Mouse (Mus musculus): Measurements from ENCODE around the gene Trpv2. TPM values are rescaled to one million over a fixed set of nuclear protein-coding genes. Genes with fewer than 3 reads are reported as not detected.

Trpv2 gene
- total and polyA plus RNA-seq, 3 experiments, result 39.2 to 58.7 (median 46.2) TPM

DNA sequence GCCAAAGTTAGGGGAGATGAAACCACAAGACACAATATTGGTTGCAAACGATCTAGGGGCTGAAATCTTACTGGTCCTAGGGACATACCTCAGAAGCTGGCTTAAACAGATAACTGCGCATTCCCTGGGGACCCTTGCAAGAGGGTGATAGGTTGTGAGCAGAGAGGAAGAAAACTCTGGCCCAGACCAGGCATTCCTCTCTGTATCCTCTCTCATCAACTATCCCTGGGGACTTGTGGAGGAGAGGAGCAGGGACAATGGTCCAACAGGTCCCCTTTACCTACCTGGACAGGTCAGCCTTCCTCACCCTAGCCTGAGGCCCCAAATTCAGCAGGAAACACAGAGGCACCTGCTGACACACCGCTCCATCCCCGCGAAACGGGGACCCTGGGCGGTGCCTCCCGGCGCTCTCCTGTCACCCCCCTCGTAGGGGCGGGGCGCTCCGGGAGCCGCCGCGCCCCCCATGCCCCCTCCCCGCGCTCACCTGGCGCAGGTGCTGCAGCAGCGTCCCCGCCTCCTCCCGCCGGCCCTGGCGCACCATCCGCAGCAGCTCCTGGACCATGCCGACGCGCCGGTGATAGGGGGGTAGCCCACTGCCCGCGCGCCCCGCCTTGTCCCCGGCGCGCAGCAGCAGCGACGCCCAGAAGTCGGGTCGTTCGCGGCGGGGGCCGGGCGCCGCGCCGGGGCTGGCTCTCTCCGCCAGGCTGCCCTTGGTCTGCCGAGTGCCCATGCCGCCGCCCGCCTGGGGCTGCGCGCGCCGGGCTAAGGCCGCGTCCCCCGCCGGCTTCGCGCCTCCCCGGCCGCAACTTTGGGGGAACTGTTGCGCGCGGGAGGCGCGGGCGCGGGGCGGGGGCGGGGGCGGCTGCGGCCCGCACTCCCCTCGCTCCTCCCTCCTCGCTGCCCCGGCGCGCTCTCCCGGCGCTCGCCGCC lies 73.6 kb downstream of the Trpv2 start, which contains the start of gene Lrrc75a:
Gene Lrrc75a (minus strand): TSS at position 863 of the 930 bp plus-strand sequence.
- peak within 1 kb of the TSS; percentile 61 for H3K9ac ChIP-seq (ENCODE audit: insufficient read depth, low read depth)
- DNase-seq (ENCODE audit: extremely low read depth), result peak; percentile 51
- in situ Hi-C loops (cut with MboI; ENCODE audit: low pct_ligation_motif_present, low pct_unique_long_range_greater_than_20kb, low sequenced_read_pairs), result loop anchor here (5.0 kb wide), 1 partner anchor 36 kb away; no protein-coding TSS in a partner anchor
- H3K4me3 ChIP-seq (replicated peaks in 1 of 3; ENCODE audit: low read depth in 2 of 3, low read length in 2 of 3, poor library complexity in 1 of 3), result peak within 1 kb of the TSS; percentile 71 to 93 (median 74)
- H3K4me1 ChIP-seq (ENCODE audit: control insufficient read depth in 1 of 2, insufficient read depth in 2 of 2), result peaks cover 41 to 78% of the 10 kb centered on the region in 2 experiments
- H3K27ac ChIP-seq (ENCODE audit: insufficient read depth, low read depth), result peak within 1 kb of the TSS; percentile 70
- peak within 1 kb of the TSS; percentile 84 for H3K4me2 ChIP-seq (ENCODE audit: insufficient read depth, low read depth, poor library complexity, severe bottlenecking)
- peaks cover 12 to 26% of the 10 kb centered on the region in 2 experiments for H3K36me3 ChIP-seq (replicated peaks in 1 of 2; ENCODE audit: control insufficient read depth in 1 of 2, insufficient read depth in 1 of 2, low read length in 1 of 2)
- no peaks in the 10 kb centered on the region for H3K9me3 ChIP-seq (replicated peaks; ENCODE audit: low read length)
- H3K27me3 ChIP-seq (replicated peaks), result no peaks in the 10 kb centered on the region
- dilution Hi-C loops (cut with MboI; ENCODE audit: extremely low pct_ligation_motif_present, extremely low pct_unique_long_range_greater_than_20kb, low sequenced_read_pairs), result no loop called here
- TF ChIP-seq E2F4 (IDR thresholded peaks at IDR 0.05; ENCODE audit: insufficient replicate concordance, low read depth, low read length), result no peak
- TF ChIP-seq ZC3H11A (IDR thresholded peaks at IDR 0.05; ENCODE audit: low read depth, low read length), result no peak
- no peak for TF ChIP-seq JUND (conservative IDR thresholded peaks at IDR 0.05; ENCODE audit: low read depth, low read length)
- TF ChIP-seq SMC3 (IDR thresholded peaks at IDR 0.05; ENCODE audit: low read depth, low read length), result no peak
- TF ChIP-seq RCOR1 (conservative IDR thresholded peaks at IDR 0.05; ENCODE audit: low read depth, low read length), result no peak; the same call in 1 of the 2 replicates
- TF ChIP-seq ETS1 (conservative IDR thresholded peaks at IDR 0.05; ENCODE audit: low read depth, low read length), result no peak
- TF ChIP-seq IRF4 (IDR thresholded peaks at IDR 0.05; ENCODE audit: low read depth, low read length), result 0 out of 2 replicates have a peak, but pooled peaks have one; percentile 30
- TF ChIP-seq ZMIZ1 (IDR thresholded peaks at IDR 0.05; ENCODE audit: low read depth, low read length), result no peak
- no peak for TF ChIP-seq USF1 (IDR thresholded peaks at IDR 0.05; ENCODE audit: low read depth, low read length)
- TF ChIP-seq UBTF (IDR thresholded peaks at IDR 0.05; ENCODE audit: low read depth, low read length), result no peak
- TF ChIP-seq SIN3A (IDR thresholded peaks at IDR 0.05; ENCODE audit: low read length), result peak; percentile 78
- no peak for TF ChIP-seq ELF1 (IDR thresholded peaks at IDR 0.05; ENCODE audit: low read depth, low read length)
- no peak for TF ChIP-seq GABPA (IDR thresholded peaks at IDR 0.05; ENCODE audit: insufficient replicate concordance, low read depth, low read length)
- TF ChIP-seq EP300 (IDR thresholded peaks at IDR 0.05; ENCODE audit: low read length), result no peak
- no peak for TF ChIP-seq ZNF384 (IDR thresholded peaks at IDR 0.05; ENCODE audit: low read depth, low read length)
- TF ChIP-seq MEF2A (IDR thresholded peaks at IDR 0.05; ENCODE audit: borderline replicate concordance, low read depth, low read length), result no peak
- 0 out of 2 replicates have a peak, but pooled peaks have one; percentile 41 for TF ChIP-seq KAT2A (IDR thresholded peaks at IDR 0.05; ENCODE audit: insufficient replicate concordance, low read length)
- TF ChIP-seq BHLHE40 (IDR thresholded peaks at IDR 0.05; ENCODE audit: low read depth, low read length), result 0 out of 2 replicates have a peak, but pooled peaks have one; percentile 5
- no peak for TF ChIP-seq HCFC1 (IDR thresholded peaks at IDR 0.05; ENCODE audit: low read depth, low read length)
- 0 out of 2 replicates have a peak, but pooled peaks have one; percentile 15 for TF ChIP-seq MAX (IDR thresholded peaks at IDR 0.05; ENCODE audit: low read length)
- no peak for TF ChIP-seq PAX5 (IDR thresholded peaks at IDR 0.05; ENCODE audit: low read length)
- 0 out of 2 replicates have a peak, but pooled peaks have one; percentile 17 for TF ChIP-seq TCF12 (IDR thresholded peaks at IDR 0.05; ENCODE audit: low read depth, low read length)
- TF ChIP-seq MXI1 (IDR thresholded peaks at IDR 0.05; ENCODE audit: low read depth, low read length), result peak; percentile 36; the same call in 1 of the 2 replicates
- TF ChIP-seq CHD2 (IDR thresholded peaks at IDR 0.05; ENCODE audit: low read length), result no peak
- no peak for TF ChIP-seq TBP (conservative IDR thresholded peaks at IDR 0.05; ENCODE audit: low read depth, low read length)
- no peak for TF ChIP-seq CHD1 (IDR thresholded peaks at IDR 0.05; ENCODE audit: low read depth, low read length)
- TF ChIP-seq POLR2AphosphoS2 (IDR thresholded peaks at IDR 0.05; ENCODE audit: low read depth, low read length), result no peak
- no peak for TF ChIP-seq MYC (IDR thresholded peaks at IDR 0.05; ENCODE audit: low read depth, low read length)
- peak; percentile 31; the same call in 1 of the 2 replicates for TF ChIP-seq MAZ (IDR thresholded peaks at IDR 0.05; ENCODE audit: low read depth, low read length)
- no peak for TF ChIP-seq POLR2A (IDR thresholded peaks at IDR 0.05; ENCODE audit: low read depth, low read length)
- H3K79me2 ChIP-seq (replicated peaks; ENCODE audit: control insufficient read depth, extremely low read depth, insufficient read depth, poor library complexity, severe bottlenecking), result peaks cover 15% of the 10 kb centered on the region

Data from CH12.LX (cell line).